Mouse (Mus musculus) heart, postnatal 14 days (tissue): Measurements from ENCODE around the gene Cbfa2t3. TPM values are rescaled to one million over a fixed set of nuclear protein-coding genes. Genes with fewer than 3 reads are reported as not detected.

Experiments
- DNase-seq, 2 experiments: peaks; one replicate each; pipeline ENCODE4 v3.0.0; 2021 to 2022
- intact Hi-C: fragments of 180-260 bp; cut with DNase I; formaldehyde crosslinking; loops from one replicate; pipeline ENCODE4 v1.15.1; 2025
- total RNA-seq, 2 experiments: library from RNA; stranded (reverse); gene quantifications; 2 replicates each; pipeline ENCODE4 v1.2.3; 2021

The Cbfa2t3 gene
- total RNA-seq, 2 experiments from 2014 or later: 22.1 to 25.3 TPM

- intact Hi-C loops: no loop called here
- DNase-seq: peak; percentile 47 to 68
Observed at GRCm38 (mm10) chr8:122697181-122697581, 1.7 kb downstream of the Cbfa2t3 start.

- intact Hi-C loops: no loop called here
Observed at GRCm38 (mm10) chr8:122695438-122696042, 3.4 kb downstream of the Cbfa2t3 start.

DNA sequence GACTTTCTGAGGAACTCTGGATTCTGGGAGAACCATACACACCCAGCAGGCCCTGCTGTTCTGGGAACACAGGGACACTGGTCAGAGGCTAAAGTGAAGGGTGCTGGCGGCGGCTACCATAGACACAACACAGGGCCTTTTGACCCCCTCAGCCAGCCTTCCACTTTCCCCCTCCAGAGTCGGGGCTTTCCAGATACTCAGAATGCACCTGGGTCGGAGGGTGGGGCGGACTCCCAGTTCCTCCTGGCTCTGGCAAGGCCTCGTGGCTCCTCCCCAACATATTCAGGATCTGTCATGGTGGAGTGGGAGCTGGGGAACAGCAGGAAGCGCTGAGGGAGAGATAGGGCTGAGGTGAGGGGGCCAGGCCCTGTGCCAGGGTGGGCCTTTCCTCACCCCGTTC lies 6.8 kb downstream of the Cbfa2t3 start:
- no peak for DNase-seq
- intact Hi-C loops: no loop called here

More at GRCm38 (mm10) chr8:122695438-122696042, 3.4 kb downstream of the Cbfa2t3 start:
- DNase-seq: no peak

DNA sequence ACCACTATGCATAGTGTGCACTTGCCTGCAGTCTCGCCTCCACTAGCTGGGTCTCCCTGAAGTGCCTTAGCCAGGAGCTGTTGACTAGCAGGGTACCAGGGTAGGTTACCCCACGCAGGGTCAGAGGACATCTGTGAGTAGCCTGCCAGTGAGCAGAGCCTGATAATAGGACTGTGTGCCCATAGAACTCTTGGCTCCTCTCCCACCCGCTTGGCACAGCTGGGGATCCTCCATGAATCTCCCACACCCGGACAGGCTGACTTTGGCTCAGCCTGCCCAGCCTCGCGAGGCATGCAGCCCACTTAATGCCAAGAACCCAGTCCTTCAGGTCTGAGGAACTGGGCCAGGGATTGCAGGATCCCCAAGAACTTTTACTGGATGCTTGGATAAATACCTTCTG lies 7.9 kb downstream of the Cbfa2t3 start:
- intact Hi-C loops: no loop called here
- peak; percentile 56 to 73 for DNase-seq

DNA sequence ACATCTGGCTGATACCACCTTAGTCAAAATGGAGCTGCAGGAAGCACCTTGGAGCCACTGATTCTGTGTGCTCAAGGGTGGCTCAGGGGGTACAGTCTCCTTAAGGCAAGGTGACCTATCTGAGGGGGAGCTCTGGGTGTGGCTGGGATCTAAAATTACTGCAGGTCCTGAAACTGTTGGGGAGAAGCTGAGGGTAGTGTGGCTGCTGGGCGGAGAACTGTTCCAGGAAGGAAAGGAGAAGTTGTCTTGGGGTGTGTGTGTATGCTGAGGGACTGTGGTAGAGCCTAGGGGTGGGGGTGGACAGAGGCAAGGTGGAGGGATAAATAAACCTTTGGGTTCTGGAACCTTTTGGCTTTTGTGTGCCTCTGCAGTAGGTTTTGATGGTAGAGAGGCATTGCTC lies 9.6 kb downstream of the Cbfa2t3 start:
- no peak for DNase-seq
- intact Hi-C loops: no loop called here

DNA sequence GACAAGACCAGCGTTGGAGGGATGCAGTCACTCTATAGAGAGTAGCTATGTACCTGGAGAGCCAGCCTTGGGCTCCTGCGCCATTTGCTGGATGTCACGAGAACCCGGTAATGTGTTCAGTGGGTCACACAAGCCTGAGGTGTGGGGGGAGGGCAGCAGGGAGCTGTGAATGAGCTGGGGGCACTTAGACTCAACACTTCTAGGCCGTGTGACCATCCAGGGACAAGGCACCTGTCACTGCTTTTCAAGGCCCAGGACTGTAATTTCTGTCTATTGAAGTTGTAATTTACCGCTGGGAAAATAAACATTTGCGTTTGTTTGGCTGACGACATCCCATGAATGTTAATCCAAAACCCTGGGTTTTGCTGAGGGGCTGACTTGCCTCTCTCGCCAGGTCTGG lies 12.0 kb downstream of the Cbfa2t3 start:
- no peak for DNase-seq
- intact Hi-C loops: no loop called here

DNA sequence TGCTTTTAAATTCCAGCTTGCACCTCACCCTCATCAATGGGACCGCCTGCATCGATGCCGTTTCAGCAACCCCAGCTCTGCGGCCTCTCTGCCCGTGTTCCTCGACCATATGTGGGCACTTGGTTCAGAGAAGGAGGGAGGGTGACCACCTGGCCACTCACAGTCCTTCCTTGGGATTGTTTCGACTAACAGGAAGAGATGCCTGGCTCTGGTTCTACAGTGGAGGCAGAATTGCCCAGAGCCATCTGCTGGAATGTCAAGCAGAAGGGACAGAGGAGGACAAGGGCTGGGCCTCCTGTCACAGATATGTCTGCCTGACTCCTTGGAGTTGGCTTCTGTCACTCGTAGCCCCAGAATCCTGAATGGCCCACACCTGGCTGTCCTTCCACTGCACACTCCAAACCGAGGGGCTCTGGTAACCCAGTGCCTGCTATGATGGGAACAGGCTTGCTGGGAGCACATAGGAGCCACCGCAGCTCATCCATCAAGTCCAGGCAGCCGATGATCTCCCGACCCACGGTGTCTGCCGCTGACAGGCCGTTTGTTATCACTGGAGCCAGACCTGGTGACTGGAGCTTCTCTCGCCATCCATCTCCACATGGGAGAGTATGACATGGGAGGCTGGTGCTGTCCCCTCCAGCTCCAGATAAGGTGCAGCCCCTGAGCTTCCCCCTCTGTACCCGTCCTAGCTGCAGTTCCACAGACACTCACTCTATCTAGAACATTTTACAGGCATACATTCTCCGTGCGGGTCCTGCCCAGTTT lies 13.6 kb downstream of the Cbfa2t3 start:
- intact Hi-C loops: no loop called here
- no peak for DNase-seq

GRCm38 (mm10) chr8:122682820-122683219 lies 16.1 kb downstream of the Cbfa2t3 start:
- no peak for DNase-seq
- intact Hi-C loops: no loop called here

GRCm38 (mm10) chr8:122680171-122680570 lies 18.7 kb downstream of the Cbfa2t3 start:
- intact Hi-C loops: no loop called here

DNA sequence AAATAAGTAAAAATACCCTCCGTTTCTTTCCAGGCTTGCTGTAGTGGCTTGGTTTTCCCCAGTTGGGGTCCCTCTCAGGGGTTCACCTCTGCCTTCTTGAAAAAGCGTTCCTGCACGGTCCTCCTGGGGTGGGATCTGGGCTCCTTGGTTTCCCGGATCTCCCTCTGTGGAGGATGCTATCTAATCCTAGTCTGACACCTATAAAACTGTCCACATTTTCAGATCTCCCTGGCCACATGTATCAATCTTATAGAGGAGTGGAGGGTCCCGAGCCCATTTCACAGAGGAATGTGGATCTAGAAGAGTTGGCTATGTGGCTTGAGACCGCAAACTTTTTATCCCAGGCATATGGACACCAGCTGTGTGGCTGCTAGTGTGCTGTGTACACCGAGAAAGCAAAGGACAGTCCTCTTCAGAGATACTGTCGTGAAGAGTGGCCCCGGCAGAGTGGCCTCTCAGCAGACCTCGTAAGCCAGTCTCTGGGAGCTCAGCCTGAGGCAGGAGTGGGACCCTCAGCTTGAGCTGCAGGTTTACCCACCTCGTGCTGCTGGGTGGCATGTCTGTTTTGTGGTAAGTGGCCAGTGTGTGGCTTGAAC lies 19.5 kb downstream of the Cbfa2t3 start:
- intact Hi-C loops: loop anchor here (2.0 to 10.0 kb wide), 5 partner anchors 61 to 175 kb away; partner anchors contain the start of gene Acsf3
- no peak for DNase-seq

More at GRCm38 (mm10) chr8:122680171-122680570, 18.7 kb downstream of the Cbfa2t3 start:
- DNase-seq: no peak

DNA sequence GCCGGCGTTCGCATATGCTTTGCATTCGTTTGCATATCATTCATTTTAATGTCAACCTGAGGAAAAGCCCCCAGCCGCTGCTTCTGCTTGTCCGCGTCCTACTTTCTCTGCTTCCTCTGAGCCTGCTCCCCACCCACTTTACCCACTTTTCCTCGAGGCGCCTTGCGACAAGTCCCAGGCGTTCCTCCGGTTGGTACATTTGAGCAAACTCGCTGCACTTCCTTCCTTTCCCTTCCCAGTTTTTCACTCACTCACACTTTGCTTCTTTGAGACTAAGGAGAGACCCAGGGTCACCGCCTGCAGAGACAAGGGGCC lies 20.1 kb downstream of the Cbfa2t3 start:
- intact Hi-C loops: loop anchor here (2.0 to 10.0 kb wide), 5 partner anchors 60 to 174 kb away; partner anchors contain the start of gene Acsf3
- DNase-seq: no peak

- intact Hi-C loops: loop anchor here (2.0 to 10.0 kb wide), 5 partner anchors 59 to 173 kb away; partner anchors contain the start of gene Acsf3
Observed at GRCm38 (mm10) chr8:122678061-122678895, 20.6 kb downstream of the Cbfa2t3 start.

DNA sequence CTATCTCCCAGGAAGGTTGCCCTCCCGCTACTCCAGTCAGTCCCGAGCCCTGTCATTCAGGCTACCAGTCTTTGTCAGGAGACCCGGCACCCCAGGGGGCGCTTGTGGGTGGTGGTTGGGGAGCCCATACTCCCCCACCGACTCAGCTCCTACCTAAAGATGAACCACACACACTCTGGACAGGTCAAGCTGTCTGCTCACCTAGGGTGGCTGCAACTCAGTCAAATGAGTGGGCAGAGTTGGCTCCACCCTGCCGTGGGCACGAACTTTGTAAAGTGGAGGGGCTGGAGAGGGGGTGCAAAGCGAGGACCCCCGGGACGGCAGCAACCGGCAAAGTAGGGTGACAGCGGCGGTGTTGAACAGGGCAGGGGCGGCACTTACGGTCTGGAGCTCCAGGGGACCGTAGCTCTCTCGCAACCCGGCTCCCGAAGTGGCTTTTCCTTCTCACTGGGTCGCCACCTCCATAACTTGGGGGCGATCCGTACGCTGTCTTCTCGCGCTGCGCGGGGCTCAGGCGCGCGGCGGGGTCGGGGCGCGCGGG lies 21.4 kb downstream of the Cbfa2t3 start:
- peak in 1 of 2 experiments; percentile 45 for DNase-seq
- intact Hi-C loops: loop anchor here (2.0 to 10.0 kb wide), 5 partner anchors 59 to 173 kb away; partner anchors contain the start of gene Acsf3

More at GRCm38 (mm10) chr8:122678061-122678895, 20.6 kb downstream of the Cbfa2t3 start:
- DNase-seq: peak; percentile 92

- intact Hi-C loops: loop anchor here (5.0 to 10.0 kb wide), 2 partner anchors 135 to 172 kb away; no protein-coding TSS in a partner anchor
- DNase-seq: peak; percentile 62
Observed at GRCm38 (mm10) chr8:122676621-122677480, 22.1 kb downstream of the Cbfa2t3 start.

GRCm38 (mm10) chr8:122675596-122676420 lies 23.1 kb downstream of the Cbfa2t3 start:
- no peak for DNase-seq
- intact Hi-C loops: loop anchor here (5.0 to 10.0 kb wide), 2 partner anchors 136 to 171 kb away; no protein-coding TSS in a partner anchor

DNA sequence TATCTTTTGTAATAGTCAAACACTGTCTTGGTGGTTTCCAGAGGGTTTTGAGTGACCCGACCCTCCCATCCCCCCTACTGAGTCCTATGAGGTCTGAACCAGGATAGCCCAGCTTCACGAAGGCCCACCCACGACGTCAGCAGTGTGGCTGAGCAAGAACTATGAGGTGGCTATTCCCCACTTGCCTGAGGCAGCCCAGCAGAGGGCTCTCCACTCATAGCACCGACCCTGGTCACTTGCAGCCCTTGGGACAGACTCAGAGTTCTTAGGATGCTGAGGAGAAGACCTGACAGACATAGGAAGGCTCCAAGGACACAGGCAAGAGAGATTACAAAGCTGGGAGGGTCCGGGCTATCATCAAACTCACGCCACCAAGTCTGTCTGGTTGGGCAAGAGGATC lies 23.9 kb downstream of the Cbfa2t3 start:
- peak in 1 of 2 experiments; percentile 46 for DNase-seq
- intact Hi-C loops: loop anchor here (5.0 to 10.0 kb wide), 2 partner anchors 137 to 170 kb away; no protein-coding TSS in a partner anchor

- DNase-seq: no peak
- intact Hi-C loops: loop anchor here (10.0 kb wide), 1 partner anchor 169 kb away; no protein-coding TSS in a partner anchor
Observed at GRCm38 (mm10) chr8:122673989-122674388, 24.9 kb downstream of the Cbfa2t3 start.

GRCm38 (mm10) chr8:122671894-122672293 lies 27.0 kb downstream of the Cbfa2t3 start:
- DNase-seq: no peak
- intact Hi-C loops: loop anchor here (10.0 kb wide), 1 partner anchor 167 kb away; no protein-coding TSS in a partner anchor
